Mouse (Mus musculus): ENCODE data around the gene Adamtsl5. TPM values are rescaled to one million over a fixed set of nuclear protein-coding genes. Genes with fewer than 3 reads are reported as not detected.

Adamtsl5 gene
- polyA plus RNA-seq, 1 experiment from 2014 or later, result 1.1 TPM

DNA sequence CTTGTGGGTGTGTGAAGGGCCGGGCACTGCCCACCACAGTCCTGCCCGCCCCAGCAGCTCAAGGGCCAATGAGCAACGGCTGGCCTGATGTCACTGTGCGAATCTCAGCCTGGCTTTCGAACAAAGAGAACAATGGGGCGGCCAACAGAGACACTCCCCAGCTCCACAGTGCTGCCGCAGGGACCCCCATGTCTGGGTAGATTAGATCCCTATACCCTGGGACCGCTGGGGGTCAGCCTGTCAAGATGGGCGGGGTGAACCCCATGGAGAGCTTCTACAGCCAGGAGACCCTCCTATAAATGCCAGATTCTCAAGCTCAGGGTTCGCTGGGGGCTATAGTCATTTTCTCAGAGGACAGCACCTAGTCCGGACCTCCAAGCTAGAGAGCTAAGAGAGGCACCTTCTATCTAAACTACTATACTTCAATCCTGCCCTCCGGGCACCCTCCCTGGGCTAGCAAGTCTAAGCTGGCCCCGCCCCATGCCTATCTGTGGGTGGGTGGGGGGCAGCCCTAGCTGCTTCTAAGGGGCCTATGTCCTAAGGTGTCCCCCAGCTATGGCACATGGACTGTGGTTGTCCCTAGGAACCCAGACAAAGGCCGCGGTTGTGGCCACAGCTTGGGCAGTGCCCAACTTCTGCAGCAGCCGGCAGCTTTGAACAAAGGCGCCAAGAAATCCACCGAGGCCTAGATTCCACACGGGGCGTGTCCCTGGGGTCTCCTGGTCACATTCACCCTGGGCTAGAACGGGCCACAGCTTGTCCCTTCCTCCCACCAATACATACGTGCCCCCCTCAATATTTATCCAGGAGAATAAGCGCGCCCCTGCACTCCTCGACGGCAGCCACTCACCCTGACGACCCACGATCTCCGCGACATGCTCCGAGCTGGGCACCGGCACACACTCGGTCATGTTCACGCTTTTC, 37.9 kb upstream of the Adamtsl5 start:
- H3K4me2 ChIP-seq (replicated peaks), result peak overlapping the region; percentile 96
- peak overlapping the region; percentile 99 for H3K9ac ChIP-seq
- no peaks in the 10 kb centered on the region for H3K27me3 ChIP-seq (replicated peaks)
- peaks cover 50% of the 10 kb centered on the region for H3K4me1 ChIP-seq
- ATAC-seq (ENCODE audit: low FRiP score, low read depth), result peak; percentile 74
- WGBS, result under 1% methylated on average over 34 of the region's 34 CpGs
- peaks cover 54% of the 10 kb centered on the region for H3K36me3 ChIP-seq
- peak overlapping the region; percentile 83 for H3K27ac ChIP-seq
- H3K4me3 ChIP-seq, result peak overlapping the region; percentile 99
- H3K9me3 ChIP-seq, result no peaks in the 10 kb centered on the region

DNA sequence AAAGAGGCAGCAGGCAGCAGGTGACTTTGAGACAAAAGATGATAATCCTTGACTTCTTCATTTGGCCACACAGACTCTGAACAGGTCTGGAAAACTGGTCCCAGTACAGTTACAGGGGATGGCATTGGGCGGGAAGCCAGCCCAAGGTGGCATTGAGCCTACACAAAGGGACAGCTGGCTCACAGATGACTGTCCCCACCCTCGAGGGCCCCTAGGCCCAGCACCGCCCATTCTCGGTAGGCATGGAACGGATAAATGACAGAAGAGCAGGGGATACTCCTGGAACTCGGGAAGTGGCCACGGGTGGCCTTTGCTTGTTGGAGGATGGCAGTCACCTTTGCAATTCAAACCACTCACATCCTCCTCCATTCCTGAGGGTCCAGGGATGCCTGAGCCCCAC, 37.1 kb upstream of the Adamtsl5 start:
- Histone ChIP-seq H3K4me3 (peak overlapping the region; percentile 99), H3K27ac (peak overlapping the region; percentile 83), H3K27me3 (replicated peaks) (no peaks in the 10 kb centered on the region), H3K9me3 (no peaks in the 10 kb centered on the region), H3K36me3 (peaks cover 53% of the 10 kb centered on the region), H3K4me2 (replicated peaks) (peak overlapping the region; percentile 96), H3K4me1 (peaks cover 52% of the 10 kb centered on the region), H3K9ac (peak overlapping the region; percentile 99)
- WGBS, result 7% methylated on average over 7 of the region's 7 CpGs
- ATAC-seq (ENCODE audit: low FRiP score, low read depth), result peak; percentile 16

DNA sequence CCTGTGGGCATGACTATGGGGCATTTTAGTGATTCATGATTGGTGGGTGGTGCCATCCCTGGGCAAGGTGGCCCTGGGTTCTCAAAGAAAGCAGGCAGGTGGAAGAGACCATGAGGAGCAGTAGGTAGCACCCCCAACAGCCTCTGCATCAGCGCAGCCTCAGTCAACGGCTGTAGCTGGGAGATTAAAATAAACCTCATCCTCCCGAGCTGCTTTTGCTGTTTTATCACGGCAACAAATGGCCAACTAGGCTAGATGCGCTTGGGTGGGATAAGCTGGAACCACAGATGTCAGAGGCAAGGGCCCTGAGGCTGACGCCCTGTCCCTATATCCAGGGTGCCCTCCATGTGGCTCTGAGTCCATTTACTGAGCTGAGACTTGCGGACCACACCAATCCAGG, 36.5 kb upstream of the Adamtsl5 start:
- H3K4me1 ChIP-seq, result peaks cover 52% of the 10 kb centered on the region
- 77% methylated on average over 7 of the region's 7 CpGs for WGBS
- ATAC-seq (ENCODE audit: low FRiP score, low read depth), result no peak

DNA sequence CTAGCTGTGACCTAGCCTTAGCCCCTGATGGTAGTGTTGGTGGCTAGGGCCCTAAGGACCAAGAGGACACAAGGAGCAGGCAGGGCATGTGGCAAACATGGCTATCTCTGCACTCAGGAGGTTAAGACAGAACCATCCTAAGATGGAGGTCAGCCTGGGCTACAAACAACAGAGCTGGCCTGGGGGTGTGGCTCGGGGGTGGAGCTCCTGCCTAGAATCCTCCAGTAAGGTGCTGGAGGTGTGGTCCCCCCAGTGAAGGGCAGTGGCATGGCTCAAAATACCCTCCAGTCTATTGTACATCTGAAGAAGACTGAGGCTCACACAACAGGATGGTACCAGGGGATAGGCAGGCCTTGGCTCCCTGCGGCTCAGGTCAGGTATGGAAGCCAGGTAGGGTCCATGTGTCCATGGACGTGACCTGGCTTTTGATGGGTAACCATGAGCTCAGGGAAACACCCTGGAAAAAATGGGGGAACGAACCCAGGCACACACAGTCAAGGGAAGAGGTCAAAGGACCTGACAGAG, 36.0 kb upstream of the Adamtsl5 start:
- H3K9me3 ChIP-seq, result no peaks in the 10 kb centered on the region
- H3K9ac ChIP-seq, result peak overlapping the region; percentile 99
- ATAC-seq (ENCODE audit: low FRiP score, low read depth), result no peak
- H3K4me3 ChIP-seq, result peak overlapping the region; percentile 99
- no peaks in the 10 kb centered on the region for H3K27me3 ChIP-seq (replicated peaks)
- peaks cover 55% of the 10 kb centered on the region for H3K36me3 ChIP-seq
- no peak overlapping the region for H3K27ac ChIP-seq
- 84% methylated on average over 4 of the region's 4 CpGs for WGBS
- peak overlapping the region; percentile 96 for H3K4me2 ChIP-seq (replicated peaks)
- H3K4me1 ChIP-seq, result peaks cover 52% of the 10 kb centered on the region

More for the DNA sequence above, 36.5 kb upstream of the Adamtsl5 start:
- no peaks in the 10 kb centered on the region for H3K27me3 ChIP-seq (replicated peaks)
- peak overlapping the region; percentile 99 for H3K9ac ChIP-seq
- peaks cover 52% of the 10 kb centered on the region for H3K36me3 ChIP-seq
- peak overlapping the region; percentile 96 for H3K4me2 ChIP-seq (replicated peaks)
- peak overlapping the region; percentile 99 for H3K4me3 ChIP-seq
- H3K27ac ChIP-seq, result peak overlapping the region; percentile 83; the same call in 1 of the 2 replicates
- H3K9me3 ChIP-seq, result no peaks in the 10 kb centered on the region

DNA sequence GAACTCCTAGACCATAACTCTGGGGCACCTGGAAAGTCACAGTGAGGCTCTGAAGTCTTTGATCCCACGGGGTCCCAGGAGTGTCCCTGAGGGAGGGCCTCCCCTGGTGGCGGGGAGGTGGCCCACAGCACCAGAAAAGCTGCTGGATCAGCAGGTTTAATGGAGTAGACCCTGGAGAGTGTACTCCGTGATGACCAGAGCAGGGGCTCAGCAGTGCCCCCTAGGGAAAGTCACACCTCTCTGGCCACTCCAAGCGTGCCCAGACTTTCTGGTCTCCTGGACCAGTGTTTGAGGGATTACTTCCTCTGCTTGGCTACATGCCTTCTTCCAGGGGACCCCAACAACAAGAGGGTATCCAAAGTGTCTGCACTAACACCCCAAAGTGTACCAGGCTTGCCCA, 35.2 kb upstream of the Adamtsl5 start:
- Histone ChIP-seq H3K9ac (peak overlapping the region; percentile 99; the same call in 1 of the 2 replicates), H3K9me3 (no peaks in the 10 kb centered on the region), H3K27me3 (replicated peaks) (no peaks in the 10 kb centered on the region), H3K4me2 (replicated peaks) (peak overlapping the region; percentile 96), H3K36me3 (peaks cover 55% of the 10 kb centered on the region), H3K4me1 (peaks cover 48% of the 10 kb centered on the region), H3K27ac (no peak overlapping the region), H3K4me3 (peak overlapping the region; percentile 99)
- no peak for ATAC-seq (ENCODE audit: low FRiP score, low read depth)
- WGBS, result 71% methylated on average over 4 of the region's 4 CpGs

DNA sequence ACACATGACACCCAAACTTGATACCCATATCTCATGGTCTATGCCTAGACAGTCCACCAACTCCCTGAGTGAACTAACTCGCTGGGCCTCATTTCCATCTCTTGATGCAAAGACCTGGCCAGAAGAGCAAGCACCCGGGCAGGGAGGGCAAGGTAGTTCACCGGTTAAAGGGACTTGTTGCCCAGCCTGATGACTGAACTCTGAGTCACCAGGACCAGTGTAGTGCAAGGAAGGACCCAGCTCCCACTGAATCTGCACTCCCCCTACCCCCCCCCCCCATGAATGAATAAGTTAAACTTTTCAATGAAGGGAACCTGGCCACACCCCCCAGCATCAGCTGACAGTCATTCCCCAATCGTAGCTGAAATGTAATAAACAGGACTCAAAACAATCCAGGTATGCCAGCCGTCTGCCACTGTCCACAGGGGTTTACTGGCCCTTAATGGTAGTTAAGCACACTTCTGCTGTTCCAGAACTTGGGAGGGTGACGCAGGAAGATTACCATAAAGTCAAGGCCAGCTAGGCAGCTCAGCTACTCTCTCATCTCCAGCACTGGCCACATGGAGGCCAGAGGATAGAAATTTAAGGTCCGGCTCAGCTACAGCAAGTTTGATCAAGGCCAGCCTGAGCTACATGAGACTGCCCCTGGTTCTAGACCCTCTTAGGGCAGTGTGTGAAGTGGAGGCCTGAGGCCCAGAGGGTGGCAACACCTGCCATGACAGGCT, 34.6 kb upstream of the Adamtsl5 start:
- 90% methylated on average over 7 of the region's 7 CpGs for WGBS
- Histone ChIP-seq H3K4me2 (replicated peaks) (peak overlapping the region; percentile 96), H3K36me3 (peaks cover 55% of the 10 kb centered on the region), H3K4me1 (peaks cover 42% of the 10 kb centered on the region), H3K27me3 (replicated peaks) (no peaks in the 10 kb centered on the region), H3K9me3 (no peaks in the 10 kb centered on the region), H3K4me3 (0 out of 2 replicates have a peak overlapping the region, but pooled peaks have one; percentile 9), H3K9ac (no peak overlapping the region), H3K27ac (no peak overlapping the region)
- ATAC-seq (ENCODE audit: low FRiP score, low read depth), result no peak

DNA sequence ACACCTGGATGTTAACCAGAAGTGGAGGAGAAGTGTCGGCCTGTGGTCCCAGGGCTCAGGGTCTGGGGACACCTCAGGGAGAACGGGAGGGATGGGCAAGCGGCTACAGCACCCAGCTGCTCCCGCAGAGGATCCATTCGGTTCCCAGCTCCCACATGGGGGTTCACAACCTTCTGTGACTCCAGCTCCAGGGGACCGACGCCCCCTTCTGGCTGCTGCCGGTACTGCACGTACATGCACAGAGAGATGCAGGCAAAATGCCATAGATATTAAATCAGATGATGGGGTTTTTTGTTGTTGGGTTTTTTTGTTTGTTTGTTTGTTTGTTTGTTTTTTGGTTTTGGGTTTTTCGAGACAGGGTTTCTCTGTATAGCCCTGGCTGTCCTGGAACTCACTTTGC, 29.5 kb upstream of the Adamtsl5 start:
- H3K9me3 ChIP-seq, result no peaks in the 10 kb centered on the region
- no peak for ATAC-seq (ENCODE audit: low FRiP score, low read depth)
- H3K27ac ChIP-seq, result no peak overlapping the region
- H3K27me3 ChIP-seq (replicated peaks), result peaks cover 2% of the 10 kb centered on the region; the same call in 1 of the 2 replicates
- H3K4me1 ChIP-seq, result peaks cover 16% of the 10 kb centered on the region
- no peak overlapping the region for H3K4me3 ChIP-seq
- peaks cover 31% of the 10 kb centered on the region for H3K36me3 ChIP-seq
- 56% methylated on average over 10 of the region's 10 CpGs for WGBS
- H3K9ac ChIP-seq, result no peak overlapping the region
- H3K4me2 ChIP-seq (replicated peaks), result no peak overlapping the region

DNA sequence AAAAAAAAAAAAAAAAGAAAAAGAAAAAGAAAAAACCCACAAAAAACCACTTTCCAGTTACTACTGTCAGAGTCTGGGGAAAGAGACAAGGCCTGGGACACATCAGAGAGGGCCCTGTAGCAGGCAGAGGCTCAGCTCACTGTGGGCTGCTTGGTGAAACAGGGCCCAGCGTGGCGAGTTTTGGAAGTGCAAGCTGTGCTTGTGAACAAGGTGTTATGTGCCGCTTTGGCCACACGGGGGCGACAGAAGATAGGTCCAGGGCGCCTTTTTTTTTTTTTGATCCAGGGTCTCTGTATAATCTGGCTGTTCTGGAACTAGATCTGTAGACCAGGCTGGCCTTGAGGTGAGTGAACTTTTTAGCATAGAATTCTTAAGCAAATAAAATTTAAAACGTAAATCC, 27.9 kb upstream of the Adamtsl5 start:
- 2% methylated on average over 7 of the region's 7 CpGs for WGBS
- no peak for ATAC-seq (ENCODE audit: low FRiP score, low read depth)
- no peak overlapping the region for H3K27ac ChIP-seq
- no peak overlapping the region for H3K4me3 ChIP-seq
- H3K4me2 ChIP-seq (replicated peaks), result no peak overlapping the region
- H3K9me3 ChIP-seq, result no peaks in the 10 kb centered on the region
- no peak overlapping the region for H3K9ac ChIP-seq
- peaks cover 14% of the 10 kb centered on the region for H3K4me1 ChIP-seq
- H3K27me3 ChIP-seq (replicated peaks), result peaks cover 4% of the 10 kb centered on the region; the same call in 1 of the 2 replicates
- peaks cover 16% of the 10 kb centered on the region for H3K36me3 ChIP-seq

DNA sequence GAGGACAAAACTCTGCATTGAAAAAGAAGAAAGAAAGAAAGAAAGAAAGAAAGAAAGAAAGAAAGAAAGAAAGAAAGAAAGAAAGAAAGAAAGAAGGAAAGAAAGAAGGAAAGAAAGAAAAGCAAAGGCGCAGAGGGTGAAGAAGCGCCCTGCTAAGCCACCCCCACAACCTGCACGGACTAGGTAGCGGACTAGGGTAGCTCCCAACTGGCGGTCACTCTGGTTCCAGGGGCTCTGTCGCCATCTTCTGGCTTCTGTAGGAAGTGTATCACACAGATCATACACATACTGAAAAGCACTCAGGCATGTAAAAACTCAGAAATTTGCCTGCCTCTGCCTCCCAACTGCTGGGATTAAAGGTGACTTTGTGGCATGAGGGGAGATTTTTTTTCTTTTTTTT, 25.9 kb upstream of the Adamtsl5 start:
- no peaks in the 10 kb centered on the region for H3K36me3 ChIP-seq
- H3K27me3 ChIP-seq (replicated peaks), result peaks cover 4% of the 10 kb centered on the region; the same call in 1 of the 2 replicates
- no peak overlapping the region for H3K27ac ChIP-seq
- ATAC-seq (ENCODE audit: low FRiP score, low read depth), result no peak
- H3K9ac ChIP-seq, result no peak overlapping the region
- H3K4me1 ChIP-seq, result 0 out of 2 replicates have a peak, but pooled peaks cover 11% of the 10 kb centered on the region
- WGBS, result 14% methylated on average over 6 of the region's 6 CpGs
- H3K4me2 ChIP-seq (replicated peaks), result no peak overlapping the region
- H3K9me3 ChIP-seq, result no peaks in the 10 kb centered on the region
- H3K4me3 ChIP-seq, result no peak overlapping the region

DNA sequence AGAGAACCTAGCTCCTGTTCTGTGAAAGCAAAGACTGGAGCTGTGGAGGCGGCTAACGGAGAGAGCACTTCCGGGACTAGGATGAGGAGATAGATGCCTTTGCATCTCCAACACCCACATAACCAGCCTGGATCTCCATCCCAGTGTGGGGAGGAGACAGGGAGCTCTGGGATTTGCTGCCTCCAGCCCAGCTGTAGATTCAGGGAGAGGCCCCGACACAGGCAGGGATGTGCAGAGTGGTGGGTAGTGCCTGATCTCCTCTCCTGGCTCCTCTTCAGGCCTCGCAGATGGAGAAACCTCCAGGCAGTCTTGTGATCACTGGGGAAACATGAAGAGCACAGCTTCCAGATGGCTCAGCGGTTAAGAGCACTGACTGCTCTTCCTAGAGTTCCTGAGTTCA, 24.5 kb upstream of the Adamtsl5 start:
- H3K9me3 ChIP-seq, result no peaks in the 10 kb centered on the region
- 85% methylated on average over 6 of the region's 6 CpGs for WGBS
- H3K4me3 ChIP-seq, result no peak overlapping the region
- H3K27ac ChIP-seq, result no peak overlapping the region
- H3K36me3 ChIP-seq, result no peaks in the 10 kb centered on the region
- H3K27me3 ChIP-seq (replicated peaks), result peaks cover 4% of the 10 kb centered on the region; the same call in 1 of the 2 replicates
- H3K4me1 ChIP-seq, result 0 out of 2 replicates have a peak, but pooled peaks cover 11% of the 10 kb centered on the region
- no peak overlapping the region for H3K4me2 ChIP-seq (replicated peaks)
- ATAC-seq (ENCODE audit: low FRiP score, low read depth), result no peak
- H3K9ac ChIP-seq, result no peak overlapping the region

DNA sequence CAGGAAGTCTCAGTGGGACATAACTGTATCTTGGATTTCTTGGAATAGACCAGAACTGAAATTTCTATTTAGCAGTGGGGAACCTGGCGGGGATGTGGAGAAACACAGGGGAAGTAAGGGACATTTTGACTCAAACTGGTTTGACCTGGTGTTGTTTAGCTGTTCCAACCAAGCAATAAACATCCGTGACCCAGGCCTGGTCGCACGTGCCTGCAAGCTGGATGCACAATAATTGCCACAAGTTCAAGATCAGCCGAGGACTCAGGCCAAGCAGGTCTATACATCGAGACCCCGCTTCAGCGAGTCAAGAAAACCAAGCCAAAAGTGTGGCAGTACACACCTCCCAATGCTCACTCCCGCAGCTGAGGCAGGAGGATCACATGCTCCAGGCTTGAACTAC, 23.8 kb upstream of the Adamtsl5 start:
- H3K27ac ChIP-seq, result no peak overlapping the region
- H3K36me3 ChIP-seq, result no peaks in the 10 kb centered on the region
- no peak overlapping the region for H3K4me3 ChIP-seq
- H3K9me3 ChIP-seq, result no peaks in the 10 kb centered on the region
- 0 out of 2 replicates have a peak overlapping the region, but pooled peaks have one; percentile 35 for H3K4me2 ChIP-seq (replicated peaks)
- H3K4me1 ChIP-seq, result 0 out of 2 replicates have a peak, but pooled peaks cover 11% of the 10 kb centered on the region
- WGBS, result 50% methylated on average over 9 of the region's 9 CpGs
- peaks cover 4% of the 10 kb centered on the region; the same call in 1 of the 2 replicates for H3K27me3 ChIP-seq (replicated peaks)
- ATAC-seq (ENCODE audit: low FRiP score, low read depth), result no peak
- no peak overlapping the region for H3K9ac ChIP-seq

All from neural tube, embryonic 12.5 days (tissue).